Mouse (Mus musculus) adrenal gland, adult 2 months (tissue): ENCODE data around the gene Grk6. TPM values are rescaled to one million over a fixed set of nuclear protein-coding genes. Genes with fewer than 3 reads are reported as not detected.
A peak's percentile ranks its signal among the peaks of the same experiment; 100 is the strongest.
"Not testable (repeated sequence)": the region's sequence is repeated elsewhere in the genome, so short reads cannot be mapped to it uniquely, and the experiment has no call there.

Experiments used
- DNase-seq: peaks from one replicate; pipeline ENCODE4 v3.0.0; 2021
- polyA plus RNA-seq: library from polyadenylated mRNA; depleted of rRNA; stranded (reverse); fragments of >200 nt; gene quantifications from 2 replicates; pipeline ENCODE4 v1.2.3, GENCODE M21; 2012
- total RNA-seq, 2 experiments: library from RNA; stranded (reverse); gene quantifications; 2 replicates each; pipeline ENCODE4 v1.2.3; 2021

Gene Grk6
- total and polyA plus RNA-seq, 3 experiments = 28.4 to 70.5 (median 36.5) TPM

DNA sequence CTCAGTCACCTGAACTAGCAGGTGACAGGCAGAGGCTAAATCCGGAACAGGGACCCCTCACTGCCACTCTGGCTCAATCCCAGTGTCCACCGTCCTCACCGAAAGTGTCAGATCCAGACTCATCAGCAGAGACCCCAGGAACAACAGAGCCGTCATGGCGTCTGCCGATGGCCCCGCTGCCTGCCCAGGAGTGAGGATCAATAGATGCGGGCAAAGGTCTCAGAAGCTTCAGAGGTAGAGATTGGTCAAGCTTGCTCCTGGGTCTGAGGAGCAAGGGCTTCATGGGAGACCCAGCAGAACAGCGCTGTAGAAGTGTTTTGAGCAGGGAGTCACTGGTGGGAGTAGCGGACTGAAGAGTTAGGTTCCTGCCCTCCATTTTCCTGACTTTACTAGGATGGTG lies 18.3 kb upstream of the Grk6 start, which contains the start of gene F12:
Gene F12, minus strand, starts transcription at position 181 of the 400 bp plus-strand sequence.
- DNase-seq = no peak

DNA sequence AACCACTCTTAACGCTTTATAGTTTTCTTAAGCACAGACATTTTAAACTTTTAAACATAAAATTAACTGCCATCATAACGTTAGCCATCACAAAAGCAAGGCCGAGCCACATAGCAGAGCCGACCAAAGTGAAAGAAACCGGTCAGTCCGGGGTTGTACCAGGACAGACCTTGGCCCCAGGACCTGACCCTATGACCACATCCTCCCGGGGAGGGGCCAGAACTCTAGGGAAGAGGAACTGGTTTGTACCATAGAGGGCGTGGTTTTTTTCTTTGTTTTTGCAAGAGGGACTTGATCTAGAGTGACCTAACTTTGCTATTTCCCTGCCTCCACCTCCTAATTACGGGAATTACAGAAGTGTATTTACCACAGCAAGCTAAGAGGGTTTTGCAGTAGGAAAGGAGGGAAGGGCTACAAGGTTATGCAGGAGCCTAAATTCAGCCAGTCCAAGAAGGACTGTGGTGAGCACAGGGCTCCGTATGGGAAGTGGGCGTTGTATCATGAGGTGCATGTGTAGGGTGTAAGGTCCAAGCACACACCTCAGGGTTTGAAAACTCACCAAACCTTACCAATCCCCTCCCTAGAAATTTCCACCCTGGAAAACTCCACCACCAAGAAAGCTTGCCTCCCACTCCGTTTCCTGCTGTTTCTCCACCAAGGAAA lies 15.5 kb upstream of the Grk6 start:
- DNase-seq = peak; percentile 90

GRCm38 (mm10) chr13:55430566-55430965 lies 14.3 kb upstream of the Grk6 start:
- peak; percentile 84 for DNase-seq

DNA sequence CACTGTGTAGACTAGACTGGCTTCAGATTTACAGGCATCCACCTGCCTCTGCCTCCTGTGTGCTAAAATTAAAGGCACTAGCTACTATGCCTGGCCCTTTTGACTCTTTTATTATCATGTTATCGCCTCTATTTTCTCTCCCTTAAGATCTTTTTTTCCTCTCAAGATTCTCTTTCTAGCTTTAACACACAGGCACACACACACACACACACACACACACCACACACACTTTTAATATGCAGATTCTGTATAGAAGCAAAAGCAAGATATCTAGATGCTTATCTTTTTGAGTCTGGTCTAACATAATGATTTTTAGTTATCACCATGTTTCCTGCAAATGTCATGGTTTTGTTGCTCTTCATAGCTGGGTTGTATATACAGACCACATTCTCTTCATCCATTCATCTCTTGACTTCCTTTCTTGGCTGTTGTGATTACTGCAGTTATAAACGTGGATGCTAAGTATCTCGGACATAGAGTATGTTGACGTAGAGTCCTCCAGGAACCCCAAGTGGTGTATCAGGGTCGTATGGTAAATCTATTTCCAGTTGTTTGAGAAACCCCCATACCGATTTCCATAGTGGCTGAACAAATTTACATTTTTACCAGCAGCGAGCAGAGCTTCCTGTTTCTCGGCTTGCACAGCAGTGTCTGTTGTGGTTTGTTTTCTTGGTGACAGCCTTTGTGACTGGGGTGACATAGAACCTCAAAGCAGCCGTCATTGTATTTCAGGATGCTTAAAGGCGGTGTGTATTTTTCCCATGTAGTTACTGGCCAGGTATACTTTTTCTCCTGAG lies 12.8 kb upstream of the Grk6 start:
- DNase-seq = no peak

DNA sequence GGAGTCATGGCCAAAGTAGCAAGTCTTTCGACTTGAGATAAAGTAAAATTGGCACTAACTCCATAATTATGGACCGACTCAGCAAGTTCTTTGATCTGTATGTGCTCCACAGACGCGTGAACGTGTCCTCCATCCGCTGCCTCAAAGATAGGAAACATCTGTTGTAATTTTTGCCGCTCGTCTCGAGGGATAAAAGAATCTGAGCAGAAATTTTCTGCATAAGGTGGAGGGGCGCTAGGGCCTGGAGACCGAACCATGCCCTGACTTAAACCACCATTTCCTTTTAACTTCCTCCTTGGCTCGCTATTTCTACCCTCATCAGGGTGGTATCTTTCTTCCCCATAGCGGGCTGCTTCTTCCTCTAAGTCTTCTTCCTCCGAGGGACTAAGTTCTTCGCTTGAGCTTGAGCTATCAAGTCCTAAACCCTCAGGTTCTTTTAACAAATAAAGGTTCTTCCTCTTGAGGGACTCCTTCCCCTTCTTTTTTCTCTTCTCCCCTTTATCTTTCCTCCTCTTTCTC lies 7.7 kb upstream of the Grk6 start:
- not testable (repeated sequence) for DNase-seq

DNA sequence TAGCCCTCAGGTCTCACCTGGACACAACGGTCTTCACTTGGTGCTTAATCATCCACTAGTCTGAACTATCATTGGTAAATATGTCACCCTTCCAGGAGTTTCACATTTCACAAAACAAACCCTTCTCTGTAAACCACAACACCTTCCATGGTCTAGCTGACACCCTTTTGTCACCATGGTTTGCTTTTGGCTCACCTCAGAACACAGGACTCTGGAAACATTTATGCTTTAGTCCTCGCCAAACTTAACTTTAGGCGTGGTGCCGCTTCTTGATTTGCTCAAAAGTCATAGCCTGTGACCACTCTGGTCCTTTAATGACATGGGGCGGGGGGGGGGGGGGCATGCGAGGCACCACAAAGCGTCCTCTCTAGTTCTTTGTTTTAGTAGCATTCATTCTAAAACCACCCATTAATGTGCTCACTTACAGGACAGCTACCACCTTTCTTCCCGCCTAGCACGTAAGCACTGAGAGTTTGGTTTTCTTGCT lies 1.0 kb upstream of the Grk6 start:
- no peak for DNase-seq

DNA sequence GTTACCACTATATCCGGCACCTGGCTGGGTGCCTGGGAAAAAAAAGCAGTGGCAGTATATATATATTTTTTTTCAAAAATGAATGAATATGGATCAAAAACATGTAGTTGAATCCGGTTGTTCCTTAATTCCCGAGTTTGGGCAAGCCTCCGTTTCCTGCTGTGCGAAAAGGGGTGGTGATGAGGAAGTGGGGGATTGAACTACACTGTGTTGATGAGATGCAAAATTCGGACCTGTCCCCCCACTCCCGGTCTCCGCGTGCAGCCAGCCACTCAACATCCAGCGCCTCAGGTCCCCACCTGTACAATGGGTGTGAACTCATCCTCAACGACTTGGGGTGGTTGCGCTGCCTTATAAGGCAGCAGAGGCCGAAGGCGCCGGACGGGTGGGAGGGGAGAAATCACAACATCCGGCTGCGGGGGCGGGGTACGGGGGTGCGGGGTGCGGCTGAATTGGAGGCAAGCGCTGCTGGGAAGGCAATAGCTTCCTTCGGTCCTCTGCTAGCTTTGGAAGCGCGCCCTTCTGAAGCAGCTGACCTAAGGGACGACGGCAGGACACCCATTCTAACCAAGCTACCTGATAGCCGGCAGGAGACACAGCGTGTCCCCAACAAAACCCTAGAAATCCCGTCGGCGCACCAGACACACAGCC lies 461 bp upstream of the Grk6 start:
- DNase-seq = no peak

DNA sequence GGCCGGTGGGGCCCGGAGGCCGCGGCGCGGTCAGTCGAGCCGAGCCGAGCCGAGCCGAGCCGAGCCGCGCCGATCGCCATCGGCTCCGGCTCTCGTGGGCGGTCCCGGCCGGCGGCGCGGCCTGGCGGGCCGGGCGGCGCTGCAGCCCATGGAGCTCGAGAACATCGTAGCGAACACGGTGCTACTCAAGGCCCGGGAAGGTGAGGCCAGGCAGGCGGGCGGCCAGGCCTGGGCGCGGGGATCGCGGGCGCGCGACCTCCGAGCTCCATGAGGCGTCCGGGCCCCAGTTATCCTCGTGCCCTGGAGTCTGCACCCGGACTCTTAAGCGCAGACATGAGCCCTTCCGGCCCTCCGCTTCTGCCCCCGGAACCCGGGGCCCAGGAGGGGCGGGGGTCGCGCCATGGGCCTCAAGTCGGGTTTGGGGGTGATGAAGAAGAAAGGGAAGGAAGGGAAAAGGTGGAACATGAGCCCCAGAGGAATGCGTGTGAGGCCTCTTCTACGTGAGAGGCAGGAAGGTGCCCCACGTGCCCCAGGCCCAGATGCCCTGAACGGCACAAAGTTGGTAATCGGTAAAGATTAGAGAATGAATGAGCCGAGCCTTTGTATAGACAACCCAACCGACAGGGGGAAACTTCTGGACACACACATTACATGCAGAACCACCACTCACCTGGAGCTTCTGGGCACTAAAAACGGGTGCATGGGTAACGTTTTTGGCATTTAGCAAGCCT lies 654 bp downstream of the Grk6 start:
- DNase-seq = no peak

GRCm38 (mm10) chr13:55446483-55447105 lies 1.7 kb downstream of the Grk6 start:
- no peak for DNase-seq

DNA sequence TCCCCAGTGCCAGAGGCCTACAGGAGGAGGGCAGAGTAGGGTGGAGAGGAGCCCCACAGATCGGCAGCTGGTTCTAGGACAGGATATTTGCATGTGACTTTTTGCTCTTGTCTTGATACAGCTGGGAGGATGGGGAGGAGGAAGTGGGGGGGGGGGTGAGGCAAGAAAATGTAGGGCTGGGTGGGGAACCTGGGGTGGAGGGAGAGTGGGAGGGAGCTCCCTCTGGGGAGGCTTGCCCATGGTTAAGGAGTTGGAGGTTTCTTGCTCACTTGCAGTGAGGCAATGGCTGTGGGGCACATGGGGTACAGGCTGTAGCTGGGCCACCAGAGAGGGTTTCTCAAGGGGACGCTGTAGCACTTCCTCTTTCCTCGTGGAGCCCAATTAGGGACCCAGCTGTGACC lies 2.7 kb downstream of the Grk6 start:
- DNase-seq = no peak

DNA sequence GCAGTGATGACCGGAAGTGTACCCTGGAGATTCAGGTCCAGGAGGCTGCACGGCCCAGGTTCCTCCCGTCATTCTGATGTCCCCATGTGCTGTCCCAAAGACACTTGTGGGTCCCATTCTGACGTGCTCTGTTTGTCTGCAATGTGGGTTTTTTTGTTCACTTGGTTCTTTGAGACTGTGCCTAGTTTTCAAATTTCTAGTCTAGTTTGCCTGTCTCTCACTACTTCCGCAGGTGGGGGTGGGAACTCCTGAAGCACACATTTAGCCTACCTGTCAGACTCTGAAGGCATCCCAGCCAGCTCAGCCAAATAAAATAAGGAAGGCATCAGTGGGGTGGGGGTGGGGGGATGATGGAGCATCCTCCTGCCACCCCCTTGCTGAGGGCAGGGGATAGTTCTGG lies 3.3 kb downstream of the Grk6 start:
- no peak for DNase-seq

GRCm38 (mm10) chr13:55449205-55449604 lies 4.3 kb downstream of the Grk6 start:
- no peak for DNase-seq

- no peak for DNase-seq
These were observed 5.0 kb downstream of the Grk6 start for GRCm38 (mm10) chr13:55449679-55450441.

GRCm38 (mm10) chr13:55450511-55450980 lies 5.7 kb downstream of the Grk6 start:
- peak; percentile 95 for DNase-seq

- no peak for DNase-seq
These were observed 6.4 kb downstream of the Grk6 start for GRCm38 (mm10) chr13:55451296-55451695.

DNA sequence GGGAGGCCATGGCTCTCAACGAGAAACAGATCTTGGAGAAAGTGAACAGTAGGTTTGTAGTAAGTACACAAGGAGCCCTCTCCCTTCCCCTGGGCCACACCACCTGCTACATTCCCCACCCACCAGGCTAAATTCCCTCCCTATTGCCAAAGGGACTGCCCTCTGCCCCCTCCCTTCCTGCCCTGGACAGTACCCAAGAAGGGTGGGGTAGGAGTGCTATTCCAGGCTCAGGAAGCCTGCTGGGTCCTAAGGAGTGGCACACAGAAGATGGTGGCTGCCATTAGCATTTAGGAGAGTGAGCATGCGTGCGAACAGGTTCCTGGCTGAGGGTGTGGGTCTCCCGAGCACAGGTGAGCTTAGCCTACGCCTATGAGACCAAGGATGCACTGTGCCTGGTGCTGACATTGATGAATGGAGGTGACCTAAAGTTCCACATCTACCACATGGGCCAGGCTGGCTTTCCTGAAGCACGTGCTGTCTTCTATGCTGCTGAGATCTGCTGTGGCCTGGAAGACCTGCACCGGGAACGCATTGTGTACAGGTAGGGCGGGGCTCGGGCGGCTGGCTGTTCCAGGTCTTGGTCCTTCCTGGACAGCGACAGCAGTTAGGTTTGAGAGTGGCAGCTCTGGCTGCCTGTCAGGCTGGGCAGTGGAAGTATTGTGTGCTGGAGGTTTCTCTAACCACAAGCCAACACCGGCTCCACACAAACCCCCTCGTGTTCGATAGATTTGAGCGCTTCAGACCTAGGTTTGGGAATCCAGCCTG lies 7.1 kb downstream of the Grk6 start:
- DNase-seq = peak; percentile 53

DNA sequence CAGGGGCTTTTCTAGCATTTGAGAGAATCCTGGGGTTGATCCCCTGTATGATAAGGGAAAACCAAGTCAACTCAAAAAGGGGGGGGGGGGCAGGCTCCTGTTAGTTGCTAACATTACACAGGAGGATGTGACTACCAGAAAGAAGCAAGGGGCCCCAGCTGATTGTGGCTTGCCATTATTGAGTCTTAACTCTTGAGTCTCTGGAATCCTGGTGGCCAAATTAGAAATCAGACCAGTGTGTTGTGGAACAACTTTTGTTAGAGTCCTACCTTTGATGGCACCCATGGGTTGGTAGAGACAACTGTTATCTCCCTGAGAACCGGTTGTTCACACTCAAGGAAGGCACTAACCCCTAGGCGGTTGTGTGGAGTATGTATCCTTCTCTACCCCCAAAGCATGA lies 18.1 kb downstream of the Grk6 start:
- DNase-seq = no peak

DNA sequence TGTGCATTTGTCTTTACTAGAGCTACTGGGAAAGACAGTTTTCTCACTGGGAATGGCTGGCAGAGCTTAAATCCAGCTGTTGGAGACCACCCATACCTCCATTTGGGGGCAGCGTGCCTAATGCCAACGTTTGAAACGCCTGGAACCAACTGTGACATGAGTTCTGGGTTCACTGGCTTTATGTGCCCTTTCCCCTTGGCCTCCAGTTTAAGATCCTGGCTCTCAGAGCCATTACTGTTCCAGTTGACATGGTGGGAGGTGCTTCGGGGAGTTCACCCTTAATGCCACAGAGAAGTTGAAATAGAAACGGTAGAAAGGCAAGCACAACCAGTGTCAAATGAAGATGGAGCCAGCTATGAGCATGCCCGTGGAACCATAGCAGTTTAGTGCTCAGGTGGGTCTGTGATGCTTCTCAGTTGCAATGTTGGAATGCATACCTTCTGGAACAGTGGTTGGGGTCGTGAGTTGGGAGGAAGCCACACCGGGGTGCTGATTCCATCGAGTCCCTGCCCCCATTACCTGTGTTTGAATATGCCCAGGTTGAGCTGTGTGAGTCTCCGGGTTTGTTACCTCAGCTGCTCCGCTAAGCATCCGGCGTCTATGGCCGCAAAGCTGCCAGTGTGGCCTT lies 18.6 kb downstream of the Grk6 start:
- no peak for DNase-seq
